Mouse (Mus musculus) liver (tissue): ENCODE data around the gene Tsr3.
A peak's percentile ranks its signal among the peaks of the same experiment; 100 is the strongest.

Source experiments
- DNase-seq: peaks from one replicate; pipeline ENCODE4 v3.0.0-alpha.2; 2020; ENCODE audit warnings: mixed read lengths

Gene Tsr3

GRCm38 (mm10) chr17:25244239-25244638 is 4.3 kb downstream of the Tsr3 start:
- no peak for DNase-seq

- DNase-seq, result no peak
Observed at GRCm38 (mm10) chr17:25248033-25248750, 8.2 kb downstream of the Tsr3 start.

DNA sequence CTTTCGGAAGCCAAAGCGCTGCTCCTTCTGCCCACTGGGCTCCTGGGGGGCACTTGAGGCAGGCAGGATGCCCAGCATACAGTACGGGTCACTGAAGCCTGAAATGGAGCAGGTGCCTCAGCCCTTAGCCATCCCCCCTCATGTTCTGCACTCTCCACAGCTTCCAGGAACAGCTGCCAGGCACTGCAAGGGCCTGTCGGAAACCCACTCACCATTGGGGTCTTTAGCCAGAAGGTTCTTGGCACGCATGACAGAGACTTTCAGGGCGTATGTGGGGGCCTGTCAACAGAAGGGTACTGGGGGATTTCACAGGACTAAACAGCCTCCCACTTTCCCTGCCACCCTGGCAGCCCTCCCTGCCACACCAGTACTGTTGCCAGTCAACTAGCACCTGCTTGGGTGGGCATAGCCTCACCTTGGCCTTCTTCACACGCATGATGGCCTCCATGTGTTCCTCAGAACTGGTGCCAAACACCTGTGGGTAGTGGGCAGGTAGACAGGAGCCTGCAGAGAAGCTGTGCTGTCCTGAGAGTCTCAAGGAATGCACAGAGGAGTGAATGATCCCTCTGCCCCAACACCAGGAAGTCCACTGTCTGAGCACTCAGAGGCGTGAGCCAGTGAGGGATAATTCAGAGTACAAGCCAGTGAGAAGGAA is 10.3 kb downstream of the Tsr3 start:
- no peak for DNase-seq

GRCm38 (mm10) chr17:25252643-25253042 is 12.7 kb downstream of the Tsr3 start:
- DNase-seq, result no peak

DNA sequence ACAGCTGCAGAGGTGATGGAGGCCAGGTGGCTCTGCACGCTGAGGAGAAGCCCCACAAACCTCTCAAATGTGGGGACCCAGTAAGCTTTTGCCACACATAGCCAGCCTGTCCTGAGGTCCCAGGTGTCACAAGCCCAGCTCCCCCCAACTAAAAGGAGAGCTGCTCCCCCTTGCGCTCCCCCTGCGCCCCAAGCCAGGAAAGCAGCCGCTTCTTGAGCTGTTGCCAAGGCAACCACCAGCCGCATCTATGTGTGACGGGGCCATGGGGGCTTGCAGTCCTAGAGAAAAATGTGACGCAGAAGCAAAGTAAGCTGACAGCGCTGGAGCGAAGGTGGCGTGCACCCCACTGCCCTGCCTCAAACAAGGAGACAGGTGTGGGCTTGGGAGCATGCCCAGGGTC is 13.8 kb downstream of the Tsr3 start:
- no peak for DNase-seq

- no peak for DNase-seq
Observed at GRCm38 (mm10) chr17:25255110-25255509, 15.1 kb downstream of the Tsr3 start.

GRCm38 (mm10) chr17:25256140-25256754 is 16.3 kb downstream of the Tsr3 start, which contains the start of gene Baiap3:
Baiap3 (minus strand) TSS chr17:25256364.
- no peak for DNase-seq

GRCm38 (mm10) chr17:25257804-25258261 is 17.9 kb downstream of the Tsr3 start:
- DNase-seq, result no peak

GRCm38 (mm10) chr17:25264453-25264852 is 24.5 kb downstream of the Tsr3 start:
- DNase-seq, result no peak

DNA sequence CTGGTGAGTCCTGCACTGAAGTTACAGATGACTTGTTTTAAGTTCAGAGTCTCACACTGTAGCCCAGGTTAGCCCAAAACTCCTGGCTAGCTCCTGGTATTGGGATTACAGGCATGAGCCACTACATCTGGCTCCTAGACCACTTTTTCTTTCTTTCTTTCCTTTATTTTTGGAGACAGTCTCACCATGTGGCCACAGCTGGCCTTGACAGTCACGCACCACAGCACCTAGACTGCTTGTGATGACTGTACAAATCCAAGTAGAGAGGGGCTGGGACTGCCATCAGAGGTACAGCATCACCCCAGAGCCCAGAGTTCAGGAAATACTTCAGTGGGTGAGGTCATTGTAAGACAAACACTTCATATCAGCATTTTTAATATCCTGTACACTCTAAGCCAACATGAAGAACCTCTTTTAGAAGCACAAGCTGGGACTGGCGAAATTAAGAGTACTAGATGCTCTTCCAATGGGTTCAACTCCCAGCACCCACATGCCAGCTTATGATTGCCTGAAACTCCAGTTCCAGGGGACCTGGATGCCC is 30.9 kb downstream of the Tsr3 start:
- no peak for DNase-seq

GRCm38 (mm10) chr17:25272326-25272725 is 32.4 kb downstream of the Tsr3 start:
- DNase-seq, result peak; percentile 77

GRCm38 (mm10) chr17:25272951-25273705 is 33.2 kb downstream of the Tsr3 start:
- peak; percentile 89 for DNase-seq

GRCm38 (mm10) chr17:25273706-25274501 is 33.9 kb downstream of the Tsr3 start:
- DNase-seq, result peak; percentile 90

GRCm38 (mm10) chr17:25274571-25275346 is 34.8 kb downstream of the Tsr3 start, which contains the start of gene Ube2i:
Ube2i (minus strand) TSS chr17:25274622.
- DNase-seq, result no peak

DNA sequence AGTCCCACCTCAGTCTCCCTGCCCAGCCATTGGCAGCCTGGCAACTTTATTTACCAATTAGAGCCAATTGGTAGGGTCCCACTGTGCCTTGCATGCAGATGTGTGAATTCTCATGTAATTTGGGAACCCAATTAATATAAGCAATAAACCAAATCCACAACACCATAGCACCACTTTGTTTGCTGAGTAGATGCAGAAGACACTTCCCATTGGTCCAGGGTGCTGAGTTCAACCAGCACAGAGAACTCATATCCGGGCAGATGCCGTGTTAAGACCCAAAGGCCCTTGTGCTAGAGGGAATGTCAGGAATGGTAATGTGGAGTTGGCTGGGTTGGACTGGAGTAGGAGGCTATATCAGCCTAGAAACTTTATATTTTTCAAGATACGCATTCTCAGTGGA is 35.9 kb downstream of the Tsr3 start:
- no peak for DNase-seq

DNA sequence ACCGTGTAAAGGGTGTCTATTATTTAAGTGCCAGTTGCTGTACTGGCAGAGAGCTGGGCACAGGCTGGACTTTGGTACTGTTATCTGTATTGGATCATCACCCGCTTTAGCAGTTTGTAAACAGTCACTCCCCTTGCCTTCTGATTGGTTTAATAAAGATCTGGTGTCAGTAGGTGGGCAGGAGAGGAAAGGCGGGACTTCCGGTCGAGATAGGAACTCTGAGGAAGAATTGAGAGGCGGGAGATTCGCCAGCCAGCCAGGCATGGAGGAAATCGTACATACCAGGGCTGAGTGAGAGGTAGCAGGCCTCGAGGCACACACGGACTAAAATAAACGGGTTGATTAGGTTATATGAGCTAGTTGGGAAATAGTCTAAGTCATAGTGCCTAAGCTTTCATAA is 42.2 kb downstream of the Tsr3 start:
- DNase-seq, result peak; percentile 72

DNA sequence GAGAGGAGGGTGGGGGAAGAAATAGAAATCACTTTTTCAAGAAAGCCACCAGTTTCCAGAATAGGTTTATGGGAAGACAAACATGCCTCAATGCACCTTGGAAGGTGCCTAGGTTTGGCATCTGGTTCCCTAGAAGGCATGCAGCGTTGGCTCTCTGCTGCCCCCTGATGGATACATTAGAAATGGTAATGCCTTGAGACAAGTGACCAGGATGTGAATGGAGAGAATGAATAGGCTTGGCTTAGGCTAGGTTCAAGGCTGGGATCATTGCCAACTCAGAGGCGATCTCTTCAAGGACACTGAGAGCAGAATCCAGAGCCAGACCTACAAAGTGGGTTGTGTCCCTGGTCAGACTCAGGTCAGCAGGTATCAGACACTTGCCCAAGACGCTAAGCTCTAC is 45.1 kb downstream of the Tsr3 start:
- peak; percentile 77 for DNase-seq

GRCm38 (mm10) chr17:25288842-25289241 is 48.9 kb downstream of the Tsr3 start:
- DNase-seq, result peak; percentile 55

DNA sequence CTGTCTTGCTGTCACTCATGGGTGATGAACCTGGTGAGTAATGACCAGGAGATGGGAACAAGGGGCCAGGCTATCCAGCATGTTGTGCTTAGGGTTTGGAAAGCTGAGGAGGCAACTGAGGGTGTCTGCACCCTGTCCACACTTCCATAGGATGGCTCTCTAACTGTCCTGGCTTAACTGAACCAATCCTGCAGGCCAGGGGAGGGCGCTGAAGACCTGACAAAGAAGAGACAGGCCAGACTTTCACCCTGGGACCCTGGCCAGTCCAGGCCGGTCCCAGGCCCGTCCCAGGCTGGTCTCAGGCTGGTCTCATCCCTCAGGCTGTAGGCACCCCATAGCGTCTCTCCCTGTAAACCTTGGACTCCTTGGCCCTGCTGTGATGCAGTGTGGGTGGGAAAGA is 50.4 kb downstream of the Tsr3 start:
- no peak for DNase-seq
